Mouse (Mus musculus) thymus, adult 2 months (tissue): ENCODE results near the gene Ppp1r12c.

Experiments used
- CTCF ChIP-seq: fragments of 200-500 bp; IDR thresholded peaks from 2 replicates; pipeline ENCODE4 v1.5.1; 2012; ENCODE audit warnings: mild to moderate bottlenecking, control low read depth, low read length, moderate library complexity, borderline replicate concordance; ENCODE audit not compliant: control insufficient read depth, poor library complexity, insufficient read depth; ENCODE audit errors: extremely low read depth
- POLR2A ChIP-seq: fragments of 200-500 bp; IDR thresholded peaks from 2 replicates; pipeline ENCODE4 v1.6.1; 2012; ENCODE audit warnings: mild to moderate bottlenecking, low read length, control low read depth, moderate library complexity; ENCODE audit not compliant: control insufficient read depth, poor library complexity, insufficient read depth; ENCODE audit errors: extremely low read depth

DNA sequence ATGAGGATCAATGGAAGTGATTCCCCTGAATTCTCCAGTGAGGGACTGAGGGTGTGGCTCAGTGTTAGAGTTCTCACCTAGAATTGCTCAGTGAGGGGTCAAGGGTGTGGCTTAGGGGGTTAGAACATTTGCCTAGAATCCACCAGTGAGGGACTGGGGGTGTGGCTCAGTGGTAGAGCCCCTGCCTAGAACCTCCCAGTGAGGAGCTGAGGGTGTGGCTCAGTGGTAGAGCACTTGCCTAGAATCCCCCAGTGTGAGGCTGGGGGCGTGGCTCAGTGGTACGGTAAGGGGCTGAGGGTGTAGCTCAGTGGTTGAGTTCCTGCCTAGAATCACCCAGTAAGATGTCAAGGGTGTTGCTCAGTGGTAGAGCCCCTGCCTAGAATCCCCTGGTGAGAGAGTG, 37.5 kb upstream of the Ppp1r12c start:
- TF ChIP-seq POLR2A = no peak
- no peak for TF ChIP-seq CTCF
